Mouse (Mus musculus) heart, embryonic 12.5 days (tissue): ENCODE results near the gene Cdc40. TPM values are rescaled to one million over a fixed set of nuclear protein-coding genes. Genes with fewer than 3 reads are reported as not detected.

Experiments used
- ATAC-seq: fragments of 200-750 bp; cut with Nextera tagmentation; 2 replicates; pipeline ENCODE4 v1.8.0; 2017; ENCODE audit warnings: moderate TSS enrichment, moderate library complexity; ENCODE audit not compliant: insufficient number of reproducible peaks, low FRiP score
- H3K27ac ChIP-seq: fragments of 300-500 bp; sonication (generic); 2 replicates; pipeline ENCODE4 v1.5.1; 2016; ENCODE audit warnings: mild to moderate bottlenecking, moderate library complexity; ENCODE audit not compliant: poor library complexity, severe bottlenecking
- H3K27me3 ChIP-seq: fragments of 300-500 bp; sonication (generic); replicated peaks from 2 replicates; pipeline ENCODE4 v1.6.1; 2016; ENCODE audit warnings: mild to moderate bottlenecking, moderate library complexity
- H3K36me3 ChIP-seq: fragments of 300-500 bp; sonication (generic); 2 replicates; pipeline ENCODE4 v1.6.1; 2016; ENCODE audit warnings: mild to moderate bottlenecking, moderate library complexity
- H3K4me1 ChIP-seq: fragments of 300-500 bp; sonication (generic); replicated peaks from 2 replicates; pipeline ENCODE4 v1.6.1; 2016; ENCODE audit warnings: mild to moderate bottlenecking
- H3K4me2 ChIP-seq: fragments of 300-500 bp; sonication (generic); 2 replicates; pipeline ENCODE4 v1.6.1; 2016; ENCODE audit warnings: mild to moderate bottlenecking, moderate library complexity
- H3K4me3 ChIP-seq: fragments of 300-500 bp; sonication (generic); 2 replicates; pipeline ENCODE4 v1.5.1; 2016; ENCODE audit warnings: mild to moderate bottlenecking
- H3K9ac ChIP-seq: fragments of 300-500 bp; sonication (generic); 2 replicates; pipeline ENCODE4 v1.6.1; 2016; ENCODE audit warnings: mild to moderate bottlenecking, moderate library complexity
- H3K9me3 ChIP-seq: fragments of 300-500 bp; sonication (generic); replicated peaks from 2 replicates; pipeline ENCODE4 v1.6.1; 2016; ENCODE audit warnings: mild to moderate bottlenecking, moderate library complexity
- WGBS: fragments of 180-500 bp; shearing (Covaris S2); methylation state at CpG from one replicate; pipeline ENCODE4 v1.1.7; 2016; 5-methylcytosine and 5-hydroxymethylcytosine counted together
- polyA plus RNA-seq: library from polyadenylated mRNA; unstranded; fragments of >200 nt; fragmentation: Nextera tagmentation; extraction: Ambion mirVana; gene quantifications from 2 replicates; pipeline ENCODE4 v1.2.1, GENCODE M21; 2016

Gene Cdc40
- polyA plus RNA-seq, 1 experiment from 2014 or later: 25.7 TPM

- H3K27me3 ChIP-seq: no peaks in the 10 kb centered on the region
- no peaks in the 10 kb centered on the region for H3K9me3 ChIP-seq
- H3K4me1 ChIP-seq: peaks cover 15% of the 10 kb centered on the region
- no peak overlapping the region for H3K9ac ChIP-seq
- peaks cover 28% of the 10 kb centered on the region for H3K36me3 ChIP-seq
- H3K27ac ChIP-seq: no peak overlapping the region
- WGBS: 63% methylated on average over 2 of the region's 2 CpGs
- no peak overlapping the region for H3K4me3 ChIP-seq
- no peak overlapping the region for H3K4me2 ChIP-seq
- ATAC-seq: no peak
Observed at GRCm38 (mm10) chr10:40868081-40868480, 15.0 kb downstream of the Cdc40 start.

DNA sequence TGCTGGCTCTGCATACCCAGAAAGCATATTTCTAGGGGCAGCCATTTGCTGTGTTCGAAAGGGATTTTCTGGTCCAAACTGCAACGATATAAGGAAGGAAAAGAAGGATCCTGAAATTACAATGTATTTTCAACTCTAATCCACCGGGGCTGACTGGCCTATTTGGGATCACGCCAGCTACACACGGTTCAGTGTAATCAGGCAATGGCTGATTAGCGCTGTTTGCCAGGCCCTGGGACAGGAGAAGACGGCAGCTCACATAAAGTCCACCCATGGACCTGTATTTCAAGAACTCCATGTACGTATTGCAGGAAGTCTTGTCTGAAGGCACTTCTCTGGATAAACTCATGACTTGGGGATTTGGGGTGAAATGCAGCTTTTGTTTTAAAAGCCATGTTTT lies 25.5 kb downstream of the Cdc40 start:
- H3K4me3 ChIP-seq: no peak overlapping the region
- no peaks in the 10 kb centered on the region for H3K27me3 ChIP-seq
- H3K4me2 ChIP-seq: no peak overlapping the region
- H3K9ac ChIP-seq: no peak overlapping the region; the same call in 1 of the 2 replicates
- 61% methylated on average over 8 of the region's 8 CpGs for WGBS
- 0 out of 2 replicates have a peak, but pooled peaks cover 3% of the 10 kb centered on the region for H3K9me3 ChIP-seq
- H3K4me1 ChIP-seq: peaks cover 5% of the 10 kb centered on the region
- no peak for ATAC-seq
- H3K36me3 ChIP-seq: 0 out of 2 replicates have a peak, but pooled peaks cover 4% of the 10 kb centered on the region
- H3K27ac ChIP-seq: no peak overlapping the region

- Histone ChIP-seq H3K9ac (no peak overlapping the region), H3K4me1 (peaks cover 5% of the 10 kb centered on the region; the same call in 1 of the 2 replicates), H3K27ac (no peak overlapping the region), H3K4me3 (no peak overlapping the region), H3K4me2 (no peak overlapping the region), H3K9me3 (0 out of 2 replicates have a peak, but pooled peaks cover 3% of the 10 kb centered on the region), H3K27me3 (no peaks in the 10 kb centered on the region), H3K36me3 (0 out of 2 replicates have a peak, but pooled peaks cover 8% of the 10 kb centered on the region)
- no peak for ATAC-seq
- WGBS: 84% methylated on average over 7 of the region's 7 CpGs
Observed at GRCm38 (mm10) chr10:40856703-40857102, 26.4 kb downstream of the Cdc40 start.

DNA sequence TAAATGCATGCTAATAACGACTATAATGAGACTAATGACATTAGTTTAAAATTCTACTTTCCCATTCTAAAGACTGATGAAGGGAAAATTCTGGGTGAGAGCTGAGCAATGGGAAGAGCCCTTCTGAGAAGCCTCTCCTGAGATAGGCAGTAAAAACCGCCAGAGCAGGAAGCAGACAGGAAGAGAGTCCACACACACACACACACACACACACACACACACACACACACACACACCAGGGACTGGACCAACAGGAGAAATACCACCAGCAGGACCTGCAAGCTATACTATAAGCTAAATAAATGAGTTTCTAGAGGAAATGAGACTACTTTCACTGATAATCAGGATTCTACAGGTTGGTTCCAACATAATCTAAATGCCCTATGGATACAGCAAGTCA lies 27.5 kb downstream of the Cdc40 start:
- H3K27me3 ChIP-seq: no peaks in the 10 kb centered on the region
- 56% methylated on average over 2 of the region's 2 CpGs for WGBS
- no peak overlapping the region for H3K9ac ChIP-seq

DNA sequence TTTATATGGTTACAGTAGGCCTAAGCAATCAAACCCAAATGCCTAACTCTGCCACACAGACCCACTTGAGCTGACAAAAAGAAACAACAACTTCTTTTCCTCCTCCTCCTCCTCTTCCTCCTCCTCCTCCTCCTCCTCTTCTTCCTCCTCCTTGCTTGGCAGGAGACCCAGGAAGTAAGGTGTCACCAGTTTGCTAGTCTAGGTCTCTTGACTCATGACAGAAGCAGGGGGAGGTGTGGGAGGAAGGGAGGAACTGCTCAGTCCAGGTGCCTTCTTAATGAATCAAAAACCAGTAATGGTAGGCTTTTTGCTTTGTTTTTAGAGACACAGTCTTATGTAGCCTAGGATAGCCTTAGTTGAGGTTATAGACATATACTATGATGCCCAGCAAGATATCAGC lies 32.0 kb downstream of the Cdc40 start:
- Histone ChIP-seq H3K36me3 (peaks cover 31% of the 10 kb centered on the region), H3K9ac (no peak overlapping the region), H3K9me3 (no peaks in the 10 kb centered on the region), H3K27ac (no peak overlapping the region), H3K4me1 (no peaks in the 10 kb centered on the region), H3K27me3 (no peaks in the 10 kb centered on the region), H3K4me3 (no peak overlapping the region), H3K4me2 (no peak overlapping the region)
- no peak for ATAC-seq

More for the DNA sequence above, 27.5 kb downstream of the Cdc40 start:
- Histone ChIP-seq H3K36me3 (0 out of 2 replicates have a peak, but pooled peaks cover 8% of the 10 kb centered on the region), H3K4me1 (peaks cover 5% of the 10 kb centered on the region; the same call in 1 of the 2 replicates), H3K27ac (no peak overlapping the region), H3K4me3 (no peak overlapping the region), H3K4me2 (no peak overlapping the region), H3K9me3 (0 out of 2 replicates have a peak, but pooled peaks cover 3% of the 10 kb centered on the region)
- no peak for ATAC-seq

GRCm38 (mm10) chr10:40850644-40851043 lies 32.5 kb downstream of the Cdc40 start:
- no peak for ATAC-seq
- no peak overlapping the region for H3K4me2 ChIP-seq
- H3K27ac ChIP-seq: no peak overlapping the region
- 83% methylated on average over 2 of the region's 2 CpGs for WGBS
- H3K36me3 ChIP-seq: peaks cover 31% of the 10 kb centered on the region
- H3K9ac ChIP-seq: no peak overlapping the region
- no peaks in the 10 kb centered on the region for H3K27me3 ChIP-seq
- H3K9me3 ChIP-seq: no peaks in the 10 kb centered on the region
- H3K4me3 ChIP-seq: no peak overlapping the region
- H3K4me1 ChIP-seq: 0 out of 2 replicates have a peak, but pooled peaks cover 1% of the 10 kb centered on the region

GRCm38 (mm10) chr10:40847176-40847874 lies 35.8 kb downstream of the Cdc40 start:
- peaks cover 14% of the 10 kb centered on the region for H3K4me1 ChIP-seq
- H3K4me3 ChIP-seq: no peak overlapping the region
- no peak overlapping the region for H3K27ac ChIP-seq
- H3K27me3 ChIP-seq: no peaks in the 10 kb centered on the region
- H3K9me3 ChIP-seq: no peaks in the 10 kb centered on the region
- H3K36me3 ChIP-seq: peaks cover 44% of the 10 kb centered on the region
- 91% methylated on average over 10 of the region's 10 CpGs for WGBS
- H3K9ac ChIP-seq: no peak overlapping the region
- no peak overlapping the region for H3K4me2 ChIP-seq
- no peak for ATAC-seq

- Histone ChIP-seq H3K27ac (no peak overlapping the region), H3K36me3 (peaks cover 56% of the 10 kb centered on the region), H3K4me2 (no peak overlapping the region)
Observed at GRCm38 (mm10) chr10:40845626-40846025, 37.5 kb downstream of the Cdc40 start.

DNA sequence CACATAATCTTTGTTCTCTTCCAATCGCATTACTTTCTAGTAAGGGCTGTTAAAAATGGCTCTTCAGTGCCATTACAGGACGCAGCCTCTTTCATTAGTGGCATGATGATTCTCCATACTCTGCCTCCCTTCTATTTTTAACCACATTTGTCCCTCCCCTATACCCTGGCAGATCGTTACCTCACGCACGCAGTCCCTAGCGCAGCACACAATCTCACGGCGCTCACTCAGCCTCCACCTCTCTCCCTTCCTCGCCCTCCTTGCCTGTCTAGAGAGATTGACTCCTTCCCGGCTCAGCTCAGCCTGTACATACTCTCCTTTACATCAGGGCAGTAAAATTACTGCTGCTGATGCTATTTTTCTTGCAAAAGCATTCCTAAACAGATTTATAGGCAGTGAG lies 38.6 kb downstream of the Cdc40 start:
- H3K36me3 ChIP-seq: peaks cover 57% of the 10 kb centered on the region
- 39% methylated on average over 10 of the region's 10 CpGs for WGBS

More at GRCm38 (mm10) chr10:40845626-40846025, 37.5 kb downstream of the Cdc40 start:
- Histone ChIP-seq H3K9me3 (no peaks in the 10 kb centered on the region), H3K27me3 (no peaks in the 10 kb centered on the region), H3K4me1 (peaks cover 14% of the 10 kb centered on the region), H3K9ac (no peak overlapping the region), H3K4me3 (no peak overlapping the region)
- ATAC-seq: no peak
- 68% methylated on average over 6 of the region's 6 CpGs for WGBS

DNA sequence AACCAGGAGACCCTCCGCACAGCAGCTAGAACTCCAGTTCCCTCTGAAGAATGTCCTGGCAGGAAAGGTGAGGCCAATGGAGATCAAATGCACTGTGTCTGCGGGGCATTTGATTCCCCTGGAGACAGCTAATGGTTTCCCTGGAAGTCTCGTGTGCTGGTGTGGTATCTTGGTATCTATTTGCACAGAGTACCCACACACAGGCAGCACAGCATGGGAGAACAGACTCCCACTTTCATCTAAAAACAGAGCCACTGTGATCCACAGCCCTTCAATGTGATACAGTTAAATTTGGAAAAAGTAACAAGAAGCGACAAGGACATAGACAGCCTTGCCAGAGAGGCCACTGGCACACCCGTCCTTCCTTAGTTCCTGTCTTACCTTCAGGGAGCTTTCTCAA lies 39.3 kb downstream of the Cdc40 start:
- no peak overlapping the region for H3K4me3 ChIP-seq
- H3K9ac ChIP-seq: no peak overlapping the region
- peaks cover 56% of the 10 kb centered on the region for H3K36me3 ChIP-seq
- no peak for ATAC-seq
- peak overlapping the region; percentile 69 for H3K27ac ChIP-seq
- H3K4me1 ChIP-seq: peaks cover 14% of the 10 kb centered on the region
- WGBS: 70% methylated on average over 5 of the region's 5 CpGs
- H3K27me3 ChIP-seq: no peaks in the 10 kb centered on the region
- H3K4me2 ChIP-seq: peak overlapping the region; percentile 54
- no peaks in the 10 kb centered on the region for H3K9me3 ChIP-seq

More for the DNA sequence above, 38.6 kb downstream of the Cdc40 start:
- Histone ChIP-seq H3K4me3 (no peak overlapping the region), H3K27ac (peak overlapping the region; percentile 69), H3K4me2 (peak overlapping the region; percentile 54), H3K27me3 (no peaks in the 10 kb centered on the region), H3K9ac (no peak overlapping the region), H3K4me1 (peaks cover 14% of the 10 kb centered on the region), H3K9me3 (no peaks in the 10 kb centered on the region)
- ATAC-seq: peak; percentile 42; the same call in 1 of the 2 replicates

DNA sequence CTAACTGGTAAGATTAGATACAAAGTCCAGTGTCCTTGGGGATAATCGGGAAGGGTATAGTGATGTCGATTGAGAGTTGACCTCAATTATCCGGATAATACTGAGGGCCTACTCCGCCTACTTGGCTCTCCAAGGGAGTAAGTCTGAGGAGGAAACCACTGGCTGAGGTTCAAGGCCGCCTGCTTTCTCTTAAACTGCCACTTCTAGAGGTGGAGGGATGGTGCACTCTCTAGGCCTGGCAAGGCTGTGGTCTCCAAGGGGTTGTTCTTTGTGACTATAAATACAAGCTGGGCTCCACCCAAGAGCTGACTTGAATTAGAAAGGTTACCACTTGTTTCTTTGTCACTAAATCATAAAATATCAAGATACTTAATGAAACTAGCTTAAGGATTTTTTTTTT lies 43.0 kb downstream of the Cdc40 start:
- Histone ChIP-seq H3K36me3 (peaks cover 60% of the 10 kb centered on the region), H3K9ac (no peak overlapping the region), H3K27ac (no peak overlapping the region), H3K4me2 (no peak overlapping the region), H3K27me3 (no peaks in the 10 kb centered on the region), H3K9me3 (no peaks in the 10 kb centered on the region), H3K4me3 (no peak overlapping the region), H3K4me1 (peaks cover 10% of the 10 kb centered on the region)
- 74% methylated on average over 5 of the region's 5 CpGs for WGBS
- no peak for ATAC-seq
